ENCODE assay signal across 6 mouse cellular contexts in genomic region chr1:39654901-39655300, GRCm38 (mm10). TPM values are rescaled to one million over a fixed set of nuclear protein-coding genes. Genes with fewer than 3 reads are reported as not detected.
"Had no signal": no experiment of that assay in that cellular context is flagged by ENCODE, and none has a peak within 500 bp of the region (broad histone marks: within the 10 kb centered on the region; RNA-seq: fewer than 3 reads in every experiment).

No protein-coding gene starts in this region.

RNA-seq across cellular contexts. Expression of gene Creg2, which starts 3.6 kb away (rescaled TPM):
- total RNA-seq: heart, postnatal 10 days; heart, postnatal 14 days; heart, postnatal 25 days; heart, postnatal 36 days; heart, postnatal 4 days; hematopoietic stem cell, adult 5-6 weeks had no signal
